Mouse (Mus musculus): ENCODE data around the gene Gm21970. TPM values are rescaled to one million over a fixed set of nuclear protein-coding genes. Genes with fewer than 3 reads are reported as not detected.

The Gm21970 gene
- polyA plus RNA-seq, 1 experiment from 2014 or later, result not detected

- DNase-seq (ENCODE audit: low spot score) (no peak), ATAC-seq (replicated peaks; ENCODE audit: low FRiP score) (no peak)
- Histone ChIP-seq H3K9ac (ENCODE audit: low read depth, low read length) (no peak overlapping the region), H3K27me3 (replicated peaks; ENCODE audit: control insufficient read depth, insufficient read depth, low read length) (no peaks in the 10 kb centered on the region), H3K4me2 (no peak overlapping the region), H3K4me1 (replicated peaks; ENCODE audit: control insufficient read depth, insufficient read depth, low read length) (peaks cover 22% of the 10 kb centered on the region), H3K36me3 (ENCODE audit: control insufficient read depth, insufficient read depth, low read length) (peaks cover 18% of the 10 kb centered on the region), H3K27ac (ENCODE audit: low read depth, low read length) (no peak overlapping the region), H3K9me3 (ENCODE audit: control insufficient read depth, low read length) (no peaks in the 10 kb centered on the region), H3K4me3 (ENCODE audit: low read depth, low read length) (no peak overlapping the region)
- 89% methylated on average over 6 of the region's 6 CpGs for WGBS
Measured at GRCm38 (mm10) chr16:91401569-91402165, 10.1 kb downstream of the Gm21970 start.

GRCm38 (mm10) chr16:91403784-91404183, 12.3 kb downstream of the Gm21970 start:
- Histone ChIP-seq H3K27me3 (replicated peaks; ENCODE audit: control insufficient read depth, insufficient read depth, low read length) (no peaks in the 10 kb centered on the region), H3K36me3 (ENCODE audit: control insufficient read depth, insufficient read depth, low read length) (peaks cover 16% of the 10 kb centered on the region; the same call in 1 of the 2 replicates), H3K9me3 (ENCODE audit: control insufficient read depth, low read length) (no peaks in the 10 kb centered on the region), H3K4me1 (replicated peaks; ENCODE audit: control insufficient read depth, insufficient read depth, low read length) (peaks cover 13% of the 10 kb centered on the region), H3K4me3 (ENCODE audit: low read depth, low read length) (no peak overlapping the region), H3K27ac (ENCODE audit: low read depth, low read length) (no peak overlapping the region), H3K4me2 (no peak overlapping the region), H3K9ac (ENCODE audit: low read depth, low read length) (no peak overlapping the region)
- DNase-seq (ENCODE audit: low spot score) (no peak), ATAC-seq (replicated peaks; ENCODE audit: low FRiP score) (no peak)
- 81% methylated on average over 9 of the region's 9 CpGs for WGBS

GRCm38 (mm10) chr16:91404187-91404586, 12.7 kb downstream of the Gm21970 start:
- DNase-seq (ENCODE audit: low spot score), result no peak
- WGBS, result 88% methylated on average over 8 of the region's 8 CpGs
- no peak overlapping the region for H3K4me3 ChIP-seq (ENCODE audit: low read depth, low read length)
- ATAC-seq (replicated peaks; ENCODE audit: low FRiP score), result no peak
- no peaks in the 10 kb centered on the region for H3K9me3 ChIP-seq (ENCODE audit: control insufficient read depth, low read length)
- no peaks in the 10 kb centered on the region for H3K27me3 ChIP-seq (replicated peaks; ENCODE audit: control insufficient read depth, insufficient read depth, low read length)
- peaks cover 16% of the 10 kb centered on the region for H3K4me1 ChIP-seq (replicated peaks; ENCODE audit: control insufficient read depth, insufficient read depth, low read length)
- peaks cover 16% of the 10 kb centered on the region; the same call in 1 of the 2 replicates for H3K36me3 ChIP-seq (ENCODE audit: control insufficient read depth, insufficient read depth, low read length)
- no peak overlapping the region for H3K27ac ChIP-seq (ENCODE audit: low read depth, low read length)
- H3K4me2 ChIP-seq, result no peak overlapping the region
- H3K9ac ChIP-seq (ENCODE audit: low read depth, low read length), result no peak overlapping the region

- WGBS, result 77% methylated on average over 10 of the region's 10 CpGs
- peaks cover 16% of the 10 kb centered on the region for H3K4me1 ChIP-seq (replicated peaks; ENCODE audit: control insufficient read depth, insufficient read depth, low read length)
Measured at GRCm38 (mm10) chr16:91404828-91405577, 13.5 kb downstream of the Gm21970 start.

GRCm38 (mm10) chr16:91405640-91406584, 14.4 kb downstream of the Gm21970 start, which contains the start of gene Il10rb:
Gene Il10rb (plus strand): TSS chr16:91406164.
- Histone ChIP-seq H3K4me1 (replicated peaks; ENCODE audit: control insufficient read depth, insufficient read depth, low read length) (peaks cover 16% of the 10 kb centered on the region), H3K36me3 (ENCODE audit: control insufficient read depth, insufficient read depth, low read length) (peaks cover 14% of the 10 kb centered on the region; the same call in 1 of the 2 replicates), H3K4me3 (ENCODE audit: low read depth, low read length) (peak within 1 kb of the TSS; percentile 72), H3K27ac (ENCODE audit: low read depth, low read length) (peak within 1 kb of the TSS; percentile 54), H3K27me3 (replicated peaks; ENCODE audit: control insufficient read depth, insufficient read depth, low read length) (no peaks in the 10 kb centered on the region), H3K4me2 (peak within 1 kb of the TSS; percentile 87), H3K9me3 (ENCODE audit: control insufficient read depth, low read length) (no peaks in the 10 kb centered on the region), H3K9ac (ENCODE audit: low read depth, low read length) (peak within 1 kb of the TSS; percentile 83)
- ATAC-seq (replicated peaks; ENCODE audit: low FRiP score), result peak; percentile 87
- DNase-seq (ENCODE audit: low spot score), result peak; percentile 75
- 6% methylated on average over 51 of the region's 51 CpGs for WGBS

More at GRCm38 (mm10) chr16:91404828-91405577, 13.5 kb downstream of the Gm21970 start:
- no peak overlapping the region for H3K4me3 ChIP-seq (ENCODE audit: low read depth, low read length)
- H3K9me3 ChIP-seq (ENCODE audit: control insufficient read depth, low read length), result no peaks in the 10 kb centered on the region
- ATAC-seq (replicated peaks; ENCODE audit: low FRiP score) (no peak), DNase-seq (ENCODE audit: low spot score) (no peak)
- H3K4me2 ChIP-seq, result peak overlapping the region; percentile 87; the same call in 1 of the 2 replicates
- no peaks in the 10 kb centered on the region for H3K27me3 ChIP-seq (replicated peaks; ENCODE audit: control insufficient read depth, insufficient read depth, low read length)
- no peak overlapping the region for H3K9ac ChIP-seq (ENCODE audit: low read depth, low read length)
- peaks cover 16% of the 10 kb centered on the region; the same call in 1 of the 2 replicates for H3K36me3 ChIP-seq (ENCODE audit: control insufficient read depth, insufficient read depth, low read length)
- H3K27ac ChIP-seq (ENCODE audit: low read depth, low read length), result no peak overlapping the region

- Histone ChIP-seq H3K27ac (ENCODE audit: low read depth, low read length) (peak overlapping the region; percentile 54), H3K4me1 (replicated peaks; ENCODE audit: control insufficient read depth, insufficient read depth, low read length) (peaks cover 13% of the 10 kb centered on the region), H3K9ac (ENCODE audit: low read depth, low read length) (peak overlapping the region; percentile 83), H3K4me3 (ENCODE audit: low read depth, low read length) (peak overlapping the region; percentile 72), H3K36me3 (ENCODE audit: control insufficient read depth, insufficient read depth, low read length) (peaks cover 10% of the 10 kb centered on the region; the same call in 1 of the 2 replicates), H3K27me3 (replicated peaks; ENCODE audit: control insufficient read depth, insufficient read depth, low read length) (no peaks in the 10 kb centered on the region), H3K9me3 (ENCODE audit: control insufficient read depth, low read length) (no peaks in the 10 kb centered on the region), H3K4me2 (peak overlapping the region; percentile 87)
- peak; percentile 57 for DNase-seq (ENCODE audit: low spot score)
- peak; percentile 65 for ATAC-seq (replicated peaks; ENCODE audit: low FRiP score)
- WGBS, result 2% methylated on average over 13 of the region's 13 CpGs
Measured at GRCm38 (mm10) chr16:91406585-91407220, 15.2 kb downstream of the Gm21970 start.

- Histone ChIP-seq H3K9ac (ENCODE audit: low read depth, low read length) (no peak overlapping the region), H3K9me3 (ENCODE audit: control insufficient read depth, low read length) (no peaks in the 10 kb centered on the region), H3K36me3 (ENCODE audit: control insufficient read depth, insufficient read depth, low read length) (peaks cover 15% of the 10 kb centered on the region), H3K4me2 (no peak overlapping the region), H3K4me1 (replicated peaks; ENCODE audit: control insufficient read depth, insufficient read depth, low read length) (peaks cover 21% of the 10 kb centered on the region), H3K4me3 (ENCODE audit: low read depth, low read length) (no peak overlapping the region), H3K27me3 (replicated peaks; ENCODE audit: control insufficient read depth, insufficient read depth, low read length) (no peaks in the 10 kb centered on the region), H3K27ac (ENCODE audit: low read depth, low read length) (peak overlapping the region; percentile 39; the same call in 1 of the 2 replicates)
- ATAC-seq (replicated peaks; ENCODE audit: low FRiP score) (no peak), DNase-seq (ENCODE audit: low spot score) (no peak)
- 60% methylated on average over 12 of the region's 12 CpGs for WGBS
Measured at GRCm38 (mm10) chr16:91413102-91413844, 21.8 kb downstream of the Gm21970 start.

All from liver, embryonic 11.5 days (tissue).